Comparison of ENCODE assay signal across 23 mouse cellular contexts in genomic region chr5:142688866-142689265, GRCm38 (mm10). TPM values are rescaled to one million over a fixed set of nuclear protein-coding genes. Genes with fewer than 3 reads are reported as not detected.
A peak's percentile ranks its signal among the peaks of the same experiment; 100 is the strongest.
DNase-seq lines count a peak whose midpoint lies in the region; ATAC-seq and TF ChIP-seq lines count a peak whose summit lies in the region.
"Had no signal": no experiment of that assay in that cellular context is flagged by ENCODE, and none has a peak within 500 bp of the region (broad histone marks: within the 10 kb centered on the region; RNA-seq: fewer than 3 reads in every experiment).

No protein-coding gene starts in this region.

- H3K4me1 ChIP-seq in midbrain, embryonic 12.5 days: peaks cover 11% of the 10 kb centered on the region
- H3K4me1 ChIP-seq in midbrain, embryonic 11.5 days (ENCODE audit: control insufficient read depth, insufficient read depth, low read length): no peaks in the 10 kb centered on the region
- H3K4me1 ChIP-seq in midbrain, embryonic 14.5 days (ENCODE audit: control insufficient read depth, insufficient read depth, low read length): peaks cover 15% of the 10 kb centered on the region
- peaks cover 11% of the 10 kb centered on the region for H3K4me1 ChIP-seq in midbrain, embryonic 16.5 days (ENCODE audit: control insufficient read depth, insufficient read depth, low read length)
- H3K4me1 ChIP-seq in lung, postnatal 0 days (ENCODE audit: insufficient read depth, low read depth, low read length): no peaks in the 10 kb centered on the region
- no peaks in the 10 kb centered on the region for H3K4me1 ChIP-seq in kidney, embryonic 16.5 days (ENCODE audit: insufficient read depth, low read length)
- H3K4me1 ChIP-seq: embryonic facial prominence, embryonic 12.5 days; embryonic facial prominence, embryonic 15.5 days had no signal

- H3K9ac ChIP-seq in midbrain, embryonic 12.5 days (replicated peaks): no peak overlapping the region
- no peak overlapping the region for H3K9ac ChIP-seq in midbrain, embryonic 11.5 days (ENCODE audit: low read length)
- no peak overlapping the region for H3K9ac ChIP-seq in midbrain, embryonic 14.5 days (replicated peaks; ENCODE audit: low read length)
- H3K9ac ChIP-seq in midbrain, embryonic 16.5 days (ENCODE audit: low read depth, low read length): no peak overlapping the region
- no peak overlapping the region for H3K9ac ChIP-seq in lung, postnatal 0 days (replicated peaks; ENCODE audit: low read depth)
- H3K9ac ChIP-seq in kidney, embryonic 16.5 days (replicated peaks; ENCODE audit: low read length): no peak overlapping the region
- H3K9ac ChIP-seq: embryonic facial prominence, embryonic 12.5 days; embryonic facial prominence, embryonic 15.5 days; hindbrain, embryonic 12.5 days had no signal

- no peak for DNase-seq in midbrain, embryonic 11.5 days (ENCODE audit: low spot score, missing footprints)
- DNase-seq in midbrain, embryonic 14.5 days: peak; percentile 61
- peak; percentile 66 for DNase-seq in retina, postnatal 1 day
- no peak for DNase-seq in lung, postnatal 0 days (ENCODE audit: low spot score)
- DNase-seq in cerebellum, postnatal 14 days: no peak
- DNase-seq: adrenal gland, adult 2 months; adrenal gland, postnatal 25 days; cerebellum, adult 18-20 months; cerebellum, adult 9-10 months; cerebellum, postnatal 25 days; gastrocnemius, adult 2 months; gastrocnemius, postnatal 14 days; heart, adult 11 months had no signal

- TF ChIP-seq EP300 in lung, postnatal 0 days (IDR thresholded peaks at IDR 0.05): no peak

- no peak overlapping the region for H3K4me2 ChIP-seq in midbrain, embryonic 12.5 days (replicated peaks)
- no peak overlapping the region for H3K4me2 ChIP-seq in midbrain, embryonic 11.5 days
- no peak overlapping the region for H3K4me2 ChIP-seq in midbrain, embryonic 14.5 days (ENCODE audit: low read length)
- 0 out of 2 replicates have a peak overlapping the region, but pooled peaks have one; percentile 5 for H3K4me2 ChIP-seq in midbrain, embryonic 16.5 days (ENCODE audit: low read length)
- H3K4me2 ChIP-seq in lung, postnatal 0 days (replicated peaks; ENCODE audit: low read depth, low read length): no peak overlapping the region
- no peak overlapping the region for H3K4me2 ChIP-seq in kidney, embryonic 16.5 days (replicated peaks; ENCODE audit: low read depth, low read length)
- H3K4me2 ChIP-seq: embryonic facial prominence, embryonic 12.5 days; embryonic facial prominence, embryonic 15.5 days; heart, embryonic 11.5 days; hindbrain, embryonic 12.5 days had no signal

- 0 out of 2 replicates have a peak overlapping the region, but pooled peaks have one; percentile 8 for H3K27ac ChIP-seq in midbrain, embryonic 12.5 days (replicated peaks)
- H3K27ac ChIP-seq in midbrain, embryonic 11.5 days (ENCODE audit: low read depth, low read length): no peak overlapping the region
- H3K27ac ChIP-seq in midbrain, embryonic 14.5 days (replicated peaks; ENCODE audit: low read depth, low read length): 0 out of 2 replicates have a peak overlapping the region, but pooled peaks have one; percentile 3
- peak overlapping the region; percentile 55 for H3K27ac ChIP-seq in midbrain, embryonic 16.5 days (ENCODE audit: low read length)
- H3K27ac ChIP-seq in lung, postnatal 0 days (ENCODE audit: low read length): no peak overlapping the region
- H3K27ac ChIP-seq in kidney, embryonic 16.5 days (ENCODE audit: low read length): no peak overlapping the region
- H3K27ac ChIP-seq: embryonic facial prominence, embryonic 12.5 days; embryonic facial prominence, embryonic 15.5 days; gastrocnemius, adult 2 months; hindbrain, embryonic 12.5 days had no signal

- H3K9me3 ChIP-seq in midbrain, embryonic 12.5 days: no peaks in the 10 kb centered on the region
- H3K9me3 ChIP-seq in midbrain, embryonic 11.5 days (ENCODE audit: control insufficient read depth, low read length): no peaks in the 10 kb centered on the region
- H3K9me3 ChIP-seq in midbrain, embryonic 14.5 days (ENCODE audit: control insufficient read depth, low read length): no peaks in the 10 kb centered on the region
- H3K9me3 ChIP-seq in midbrain, embryonic 16.5 days (replicated peaks; ENCODE audit: control insufficient read depth, low read length, poor library complexity, severe bottlenecking): no peaks in the 10 kb centered on the region
- no peaks in the 10 kb centered on the region for H3K9me3 ChIP-seq in lung, postnatal 0 days (ENCODE audit: low read length)
- no peaks in the 10 kb centered on the region for H3K9me3 ChIP-seq in kidney, embryonic 16.5 days (ENCODE audit: low read length)
- H3K9me3 ChIP-seq: embryonic facial prominence, embryonic 12.5 days; embryonic facial prominence, embryonic 15.5 days; hindbrain, embryonic 12.5 days had no signal

- WGBS in midbrain, embryonic 12.5 days: 15% methylated on average over 6 of the region's 6 CpGs
- 19% methylated on average over 6 of the region's 6 CpGs for WGBS in midbrain, embryonic 11.5 days
- WGBS in midbrain, embryonic 14.5 days: 14% methylated on average over 6 of the region's 6 CpGs
- WGBS in midbrain, embryonic 16.5 days: 11% methylated on average over 6 of the region's 6 CpGs
- WGBS in lung, postnatal 0 days: 41% methylated on average over 6 of the region's 6 CpGs
- 56% methylated on average over 6 of the region's 6 CpGs for WGBS in kidney, embryonic 16.5 days

- no peak overlapping the region for H3K4me3 ChIP-seq in midbrain, embryonic 12.5 days
- H3K4me3 ChIP-seq in midbrain, embryonic 11.5 days (ENCODE audit: low read depth, low read length): no peak overlapping the region
- no peak overlapping the region for H3K4me3 ChIP-seq in midbrain, embryonic 14.5 days (replicated peaks; ENCODE audit: low read depth, low read length)
- no peak overlapping the region for H3K4me3 ChIP-seq in midbrain, embryonic 16.5 days (ENCODE audit: low read depth, low read length)
- H3K4me3 ChIP-seq in lung, postnatal 0 days (ENCODE audit: low read depth, low read length): no peak overlapping the region
- H3K4me3 ChIP-seq in kidney, embryonic 16.5 days (ENCODE audit: low read length): no peak overlapping the region
- H3K4me3 ChIP-seq: embryonic facial prominence, embryonic 12.5 days; embryonic facial prominence, embryonic 15.5 days; gastrocnemius, adult 2 months; hindbrain, embryonic 12.5 days had no signal

- no peaks in the 10 kb centered on the region for H3K36me3 ChIP-seq in midbrain, embryonic 12.5 days
- no peaks in the 10 kb centered on the region for H3K36me3 ChIP-seq in midbrain, embryonic 11.5 days (ENCODE audit: control insufficient read depth, insufficient read depth, low read length)
- no peaks in the 10 kb centered on the region for H3K36me3 ChIP-seq in midbrain, embryonic 14.5 days (ENCODE audit: control insufficient read depth, insufficient read depth, low read length)
- H3K36me3 ChIP-seq in midbrain, embryonic 16.5 days (ENCODE audit: control insufficient read depth, insufficient read depth, low read length): no peaks in the 10 kb centered on the region
- no peaks in the 10 kb centered on the region for H3K36me3 ChIP-seq in lung, postnatal 0 days (ENCODE audit: insufficient read depth, low read length)
- H3K36me3 ChIP-seq in kidney, embryonic 16.5 days (ENCODE audit: insufficient read depth, low read length): no peaks in the 10 kb centered on the region
- H3K36me3 ChIP-seq: embryonic facial prominence, embryonic 12.5 days; embryonic facial prominence, embryonic 15.5 days; hindbrain, embryonic 12.5 days had no signal

- no peak for TF ChIP-seq CTCF in lung, postnatal 0 days (IDR thresholded peaks at IDR 0.05)

- no peak for ATAC-seq in midbrain, embryonic 12.5 days (ENCODE audit: low FRiP score, low read depth)
- ATAC-seq in midbrain, embryonic 11.5 days (ENCODE audit: low FRiP score): no peak
- ATAC-seq in midbrain, embryonic 14.5 days (ENCODE audit: low FRiP score, low TSS enrichment): no peak
- ATAC-seq in midbrain, embryonic 16.5 days: no peak; the same call in 1 of the 2 replicates
- ATAC-seq in lung, postnatal 0 days: no peak
- ATAC-seq in kidney, embryonic 16.5 days (ENCODE audit: low FRiP score, low TSS enrichment): no peak
- ATAC-seq: CD4-positive, CD25-positive, alpha-beta regulatory T cell, adult 4 months; forebrain, embryonic 16.5 days; hindbrain, embryonic 16.5 days had no signal

- H3K27me3 ChIP-seq in midbrain, embryonic 12.5 days: no peaks in the 10 kb centered on the region
- no peaks in the 10 kb centered on the region for H3K27me3 ChIP-seq in midbrain, embryonic 11.5 days (ENCODE audit: control insufficient read depth, insufficient read depth, low read length)
- no peaks in the 10 kb centered on the region for H3K27me3 ChIP-seq in midbrain, embryonic 14.5 days (ENCODE audit: control insufficient read depth, insufficient read depth, low read length)
- no peaks in the 10 kb centered on the region for H3K27me3 ChIP-seq in midbrain, embryonic 16.5 days (ENCODE audit: control insufficient read depth, insufficient read depth, low read depth, low read length)
- H3K27me3 ChIP-seq in lung, postnatal 0 days (replicated peaks; ENCODE audit: insufficient read depth, low read length): no peaks in the 10 kb centered on the region
- H3K27me3 ChIP-seq in kidney, embryonic 16.5 days (ENCODE audit: insufficient read depth, low read length): no peaks in the 10 kb centered on the region
- H3K27me3 ChIP-seq: embryonic facial prominence, embryonic 12.5 days; embryonic facial prominence, embryonic 15.5 days; hindbrain, embryonic 12.5 days had no signal

RNA-seq across cellular contexts. Expression of gene Slc29a4, which starts 3.4 kb away (rescaled TPM):
- 49.3 and 50.3 TPM in 2 replicates for polyA plus RNA-seq in midbrain, embryonic 12.5 days (2016; fragmentation: Nextera tagmentation; extraction: Ambion mirVana)
- polyA plus RNA-seq in midbrain, embryonic 11.5 days (2014; fragmentation: Nextera tagmentation; extraction: Ambion mirVana): 22.8 and 23.2 TPM in 2 replicates
- 78.0 and 82.6 TPM in 2 replicates for polyA plus RNA-seq in midbrain, embryonic 14.5 days (2014; fragmentation: Nextera tagmentation; extraction: Ambion mirVana)
- 83.1 and 84.7 TPM in 2 replicates for polyA plus RNA-seq in midbrain, embryonic 16.5 days (2015; fragmentation: Nextera tagmentation; extraction: Ambion mirVana)
- 2.3 TPM in 2 replicates for polyA plus RNA-seq in lung, postnatal 0 days (2015; fragmentation: Nextera tagmentation; extraction: Ambion mirVana)
- 5.1 and 6.2 TPM in 2 replicates for polyA plus RNA-seq in kidney, embryonic 16.5 days (2015; fragmentation: Nextera tagmentation; extraction: Ambion mirVana)

Comparison
In these comparisons a context has a peak if more than half of its experiments do, and no peak if none do; other contexts are left out.
1. H3K27ac ChIP-seq: peak in midbrain, embryonic 12.5 days (single experiment), midbrain, embryonic 14.5 days (single experiment) and midbrain, embryonic 16.5 days (single experiment); none in midbrain, embryonic 11.5 days (single experiment), lung, postnatal 0 days (single experiment) and kidney, embryonic 16.5 days (single experiment).
2. DNase-seq: peak in midbrain, embryonic 14.5 days (single experiment) and retina, postnatal 1 day (single experiment); none in midbrain, embryonic 11.5 days (single experiment), lung, postnatal 0 days (single experiment) and cerebellum, postnatal 14 days (0 of 2).